Mouse (Mus musculus) mouse trophoblast stem cell (cell line): ENCODE data around the gene Il13.

Experiments used
- in situ Hi-C, 2 experiments: fragments of 300-500 bp; cut with MseI, MboI; formaldehyde crosslinking; loops; 2 replicates in 1 of 2; 3 replicates in 1 of 2; pipeline ENCODE4 v1.15.1; 2025

The Il13 gene

GRCm38 (mm10) chr11:53632122-53632733, 2.3 kb downstream of the Il13 start:
- in situ Hi-C loops = no loop called here

DNA sequence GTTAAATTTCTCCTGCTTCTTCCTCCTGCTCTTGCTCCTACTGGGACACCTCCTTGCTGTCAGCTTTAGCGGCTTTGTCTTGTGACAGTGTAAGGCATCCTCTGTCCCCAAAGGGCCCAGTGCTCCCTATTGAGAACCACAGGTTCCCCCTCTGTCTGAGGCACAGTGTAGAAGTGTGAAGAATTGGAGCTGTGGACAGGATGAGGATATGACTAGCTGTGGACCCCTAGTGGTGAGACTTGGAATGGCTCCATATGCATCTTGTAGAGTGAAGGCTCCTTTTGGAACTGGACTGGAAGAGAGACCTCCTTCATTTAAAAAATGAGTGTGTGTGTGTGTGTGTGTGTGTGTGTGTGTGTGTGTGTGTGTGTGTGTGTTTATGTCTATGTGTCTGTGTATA, 6.6 kb downstream of the Il13 start:
- in situ Hi-C loops = no loop called here

- in situ Hi-C loops = no loop called here
Measured at GRCm38 (mm10) chr11:53626802-53627373, 7.6 kb downstream of the Il13 start.

DNA sequence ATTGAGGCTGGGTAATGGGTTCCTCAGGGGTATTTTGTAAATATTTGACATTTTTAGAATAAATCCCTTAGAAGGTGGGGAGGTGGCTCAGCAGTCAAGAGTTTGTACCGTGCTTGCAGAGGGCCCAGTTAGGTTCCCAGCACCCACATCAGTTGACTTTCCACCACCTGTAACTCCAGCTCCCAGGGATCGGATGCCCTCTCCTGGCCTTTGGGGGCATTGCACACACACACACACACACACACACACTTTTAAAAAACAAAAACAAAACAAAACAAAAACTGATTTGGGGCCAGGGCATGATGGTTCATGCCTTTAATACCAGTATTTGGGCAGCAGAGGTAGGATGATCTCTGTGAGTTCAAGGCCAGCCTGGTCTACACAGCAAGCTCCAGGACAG, 10.4 kb downstream of the Il13 start:
- in situ Hi-C loops = no loop called here

DNA sequence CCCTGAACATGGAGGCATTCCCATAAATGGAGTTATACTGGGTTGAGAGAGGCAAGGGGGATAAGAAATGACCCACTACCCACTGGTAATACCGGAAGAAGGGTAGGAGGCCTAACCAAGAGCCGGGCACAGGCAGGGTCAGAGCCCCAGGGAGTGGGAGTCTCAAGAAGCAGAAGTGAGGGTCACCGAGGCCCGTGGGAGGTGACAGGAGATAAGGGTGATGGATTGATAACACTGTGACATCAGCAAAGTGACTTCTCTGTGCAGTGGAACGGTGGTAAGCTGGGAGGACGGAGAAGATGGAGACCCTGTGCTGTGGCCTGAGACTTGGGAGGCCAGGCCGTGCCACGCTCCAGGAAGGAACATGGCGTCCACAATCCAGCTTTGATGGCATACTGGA, 10.9 kb downstream of the Il13 start:
- in situ Hi-C loops = no loop called here

DNA sequence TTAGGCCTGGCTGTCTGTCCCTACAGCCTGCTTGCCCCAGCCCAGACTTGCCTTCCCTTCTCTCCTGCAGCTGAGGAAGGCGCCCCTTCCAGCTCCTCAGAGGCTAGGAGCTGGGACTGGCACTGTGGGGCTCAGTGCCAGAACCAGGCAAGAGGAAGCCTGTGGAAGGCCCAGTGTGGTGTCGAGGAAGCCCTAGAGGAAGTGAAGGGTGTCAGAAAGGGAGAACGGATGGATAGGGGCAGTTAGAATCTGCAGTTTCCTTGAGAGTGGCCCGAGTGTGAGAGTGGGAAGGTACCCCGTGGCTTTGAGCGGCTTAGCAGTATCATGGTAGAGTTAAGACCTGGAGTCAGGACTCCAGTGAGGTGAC, 12.1 kb downstream of the Il13 start:
- in situ Hi-C loops = no loop called here

DNA sequence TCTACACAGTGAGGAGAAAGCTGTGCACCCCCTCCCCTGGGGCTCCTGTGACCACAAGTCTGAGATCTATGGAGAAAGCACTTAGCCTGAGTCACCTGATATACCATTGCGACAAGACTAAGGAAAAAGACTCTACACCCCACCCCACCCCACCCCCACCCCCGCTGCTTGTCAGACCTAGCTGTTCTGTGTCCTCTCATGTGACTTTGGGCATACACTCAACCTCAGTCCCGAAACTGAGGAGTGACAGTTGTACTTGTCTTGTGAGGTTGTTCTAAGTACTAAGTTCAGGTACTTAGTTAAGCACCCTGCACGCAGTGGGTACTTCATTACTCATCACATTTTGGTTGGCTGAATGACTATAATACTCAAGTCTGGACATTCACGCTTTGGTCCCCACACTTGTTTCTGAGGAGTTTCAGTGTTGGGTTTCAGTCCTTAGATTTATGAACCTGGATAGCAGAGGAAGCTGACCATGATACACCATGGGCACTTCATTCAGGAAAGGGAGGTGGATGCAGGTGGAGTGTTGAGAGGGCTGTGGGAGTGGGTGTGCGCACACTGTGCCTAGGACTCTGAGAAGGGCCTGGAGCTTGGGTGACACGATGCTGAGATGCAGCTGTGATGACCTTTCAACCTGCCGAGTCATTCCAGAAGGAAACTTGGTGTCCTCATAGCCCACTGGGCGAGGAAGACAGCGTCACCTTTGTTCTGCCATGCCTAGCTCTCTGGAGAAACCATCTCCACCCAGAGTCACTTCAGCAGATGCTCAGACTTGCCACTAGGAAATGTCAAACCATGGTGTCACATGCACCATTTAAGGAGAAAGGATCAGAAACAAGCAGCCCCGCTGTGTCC, 12.7 kb downstream of the Il13 start:
- in situ Hi-C loops = no loop called here

DNA sequence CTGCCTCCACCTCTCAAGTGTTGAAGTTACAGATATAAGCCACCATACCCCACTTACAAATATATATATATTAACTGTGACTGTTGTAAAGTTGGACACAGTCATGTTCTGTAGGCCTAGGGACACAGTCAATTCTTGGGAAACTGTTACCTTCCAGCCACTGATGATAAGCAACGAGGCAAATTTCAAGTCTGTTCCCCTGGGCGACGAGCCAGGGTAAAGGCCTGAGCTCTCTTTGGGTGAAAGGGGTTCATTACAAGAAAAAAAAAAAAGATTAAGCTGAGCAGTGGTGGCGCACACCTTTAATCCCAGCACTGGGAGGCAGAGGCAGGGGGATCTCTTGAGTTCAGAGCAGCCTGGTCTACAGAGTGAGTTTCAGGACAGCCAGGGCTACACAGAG, 14.4 kb downstream of the Il13 start:
- in situ Hi-C loops = no loop called here

GRCm38 (mm10) chr11:53619428-53619827, 15.1 kb downstream of the Il13 start:
- in situ Hi-C loops = no loop called here

- in situ Hi-C loops = no loop called here
Measured at GRCm38 (mm10) chr11:53618619-53619198, 15.8 kb downstream of the Il13 start, which contains the start of gene Il4. Gene Il4, minus strand, starts transcription at chr11:53618669.

- in situ Hi-C loops = no loop called here
Measured at GRCm38 (mm10) chr11:53617562-53618109, 16.9 kb downstream of the Il13 start.

DNA sequence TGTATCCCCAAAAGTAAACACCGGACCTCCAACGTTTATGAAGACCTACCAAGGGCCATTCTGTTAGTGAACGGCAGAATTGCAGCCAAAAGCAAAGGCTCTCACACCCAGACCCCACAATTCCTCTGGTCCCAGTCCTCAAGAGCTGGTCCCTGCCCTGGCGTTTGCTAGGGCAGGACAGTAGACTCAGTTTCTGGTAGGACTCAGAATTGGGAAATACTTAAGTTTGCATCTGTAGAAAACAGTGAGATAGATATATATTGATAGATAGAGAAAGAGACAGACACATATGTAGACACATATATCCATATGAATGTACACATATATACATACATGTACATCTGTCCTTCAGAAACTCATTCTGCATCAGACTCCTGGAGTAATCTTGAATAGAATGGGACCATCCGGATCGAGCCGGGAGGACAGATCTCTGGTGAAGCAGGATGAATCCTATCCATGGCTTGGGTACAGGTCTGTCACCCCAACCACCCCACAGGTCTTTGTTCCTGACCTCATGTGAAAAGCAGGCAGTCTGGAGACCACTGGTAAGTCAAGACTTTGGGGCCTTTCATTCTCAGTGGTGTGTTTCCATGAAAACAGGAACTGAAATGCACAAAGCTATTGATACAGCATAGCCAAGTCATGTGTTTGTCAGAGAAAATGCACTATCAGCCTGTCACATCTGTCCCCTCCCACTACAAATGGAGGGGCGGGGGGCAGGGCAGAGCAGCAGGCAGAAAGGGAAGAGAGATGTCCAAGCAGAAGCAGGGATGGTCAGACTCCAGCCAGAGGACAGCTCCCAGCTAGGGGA, 17.5 kb downstream of the Il13 start:
- in situ Hi-C loops = no loop called here

DNA sequence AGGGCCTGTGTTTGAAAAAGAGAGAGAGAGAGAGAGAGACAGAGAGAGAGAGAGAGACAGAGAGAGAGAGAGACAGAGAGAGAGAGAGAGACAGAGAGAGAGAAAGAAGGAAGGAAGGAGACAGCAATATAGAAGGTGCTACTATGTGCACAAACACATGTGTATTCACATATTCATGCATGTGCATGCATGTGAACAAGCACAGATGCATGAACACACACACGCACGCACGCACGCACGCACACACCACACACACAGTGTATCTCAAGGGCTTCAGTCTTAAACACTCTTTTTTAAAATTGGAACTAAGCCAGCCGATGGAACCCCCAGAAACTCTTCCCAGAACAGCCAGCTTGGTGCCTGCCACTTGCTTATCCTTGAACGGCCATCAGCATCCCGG, 18.9 kb downstream of the Il13 start:
- in situ Hi-C loops = no loop called here

- in situ Hi-C loops = no loop called here
Measured at GRCm38 (mm10) chr11:53615172-53615571, 19.3 kb downstream of the Il13 start.

- in situ Hi-C loops = no loop called here
Measured at GRCm38 (mm10) chr11:53609672-53610071, 24.8 kb downstream of the Il13 start.

GRCm38 (mm10) chr11:53609231-53609630, 25.3 kb downstream of the Il13 start:
- in situ Hi-C loops = no loop called here

DNA sequence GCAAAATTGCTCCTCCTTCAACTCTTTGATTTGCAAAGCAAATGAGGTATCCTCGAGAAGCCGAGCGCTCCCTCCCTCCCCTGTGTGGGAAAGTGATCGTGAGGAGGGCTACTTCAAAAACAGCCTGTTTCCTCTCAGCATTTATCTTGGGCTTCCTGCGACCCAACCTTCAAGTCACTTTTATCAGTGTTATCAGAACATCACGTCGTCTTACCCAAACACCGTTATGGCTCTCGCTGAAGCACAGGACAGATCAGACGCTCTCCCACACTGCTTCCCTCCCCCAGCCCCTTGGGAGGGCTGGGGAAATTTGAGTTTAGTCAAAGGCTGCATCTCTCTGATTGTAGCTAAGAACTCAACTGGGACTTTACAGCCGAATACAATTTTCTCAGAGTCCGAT, 28.9 kb downstream of the Il13 start:
- in situ Hi-C loops = no loop called here

DNA sequence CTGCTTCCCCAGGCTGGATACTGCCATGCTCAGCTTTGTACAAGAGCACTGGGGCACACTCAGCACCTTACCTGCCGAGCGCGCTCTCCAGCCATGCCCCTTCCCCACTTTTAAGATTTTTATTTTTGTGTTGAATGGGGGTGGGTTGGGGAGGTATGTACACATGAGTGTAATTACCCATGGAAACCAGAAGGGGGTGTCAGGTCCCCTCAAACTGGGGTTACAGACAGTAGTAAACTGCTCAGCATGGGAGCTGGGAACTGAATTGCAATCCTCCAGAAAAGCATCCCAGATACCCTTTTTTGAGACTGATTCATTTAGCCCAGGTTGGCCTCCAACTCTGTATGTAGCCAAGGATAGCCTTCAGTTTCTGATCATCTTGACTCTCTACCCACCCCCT, 29.5 kb downstream of the Il13 start:
- in situ Hi-C loops = no loop called here

DNA sequence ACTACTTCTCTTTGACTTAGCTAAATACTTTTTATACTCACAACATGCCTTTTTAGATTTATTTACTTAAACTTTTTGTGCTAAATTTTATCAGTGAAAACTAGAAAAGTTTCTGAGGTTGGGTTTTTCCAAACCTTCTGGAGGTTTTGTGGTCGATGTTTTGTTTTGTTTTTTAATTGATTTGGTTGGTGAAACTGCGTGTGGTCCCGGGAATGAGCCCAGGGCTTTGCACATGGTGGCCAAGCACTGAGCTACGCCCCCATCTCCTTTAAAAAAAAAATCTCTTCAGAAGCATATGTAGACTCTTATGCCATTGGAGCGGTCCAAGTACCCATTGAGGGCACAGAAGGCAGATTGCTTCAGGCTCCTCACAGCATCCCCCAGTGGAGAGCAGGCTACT, 43.4 kb downstream of the Il13 start:
- in situ Hi-C loops = no loop called here

GRCm38 (mm10) chr11:53590368-53590768, 44.1 kb downstream of the Il13 start:
- in situ Hi-C loops = no loop called here

GRCm38 (mm10) chr11:53588279-53588678, 46.2 kb downstream of the Il13 start:
- in situ Hi-C loops = no loop called here
